Mouse (Mus musculus) embryonic fibroblast, embryonic 13.5 days (primary cell): ENCODE measurements around the gene Lrrc25.

Experiments used
- CTCF ChIP-seq: IDR thresholded peaks from 2 replicates; pipeline ENCODE4 v1.5.1; 2011; ENCODE audit warnings: mild to moderate bottlenecking, control low read depth, low read length, moderate library complexity, borderline replicate concordance; ENCODE audit not compliant: insufficient read depth
- POLR2A ChIP-seq: IDR thresholded peaks from 2 replicates; pipeline ENCODE4 v1.6.1; 2011; ENCODE audit warnings: low read depth, mild to moderate bottlenecking, control low read depth, low read length, moderate library complexity

DNA sequence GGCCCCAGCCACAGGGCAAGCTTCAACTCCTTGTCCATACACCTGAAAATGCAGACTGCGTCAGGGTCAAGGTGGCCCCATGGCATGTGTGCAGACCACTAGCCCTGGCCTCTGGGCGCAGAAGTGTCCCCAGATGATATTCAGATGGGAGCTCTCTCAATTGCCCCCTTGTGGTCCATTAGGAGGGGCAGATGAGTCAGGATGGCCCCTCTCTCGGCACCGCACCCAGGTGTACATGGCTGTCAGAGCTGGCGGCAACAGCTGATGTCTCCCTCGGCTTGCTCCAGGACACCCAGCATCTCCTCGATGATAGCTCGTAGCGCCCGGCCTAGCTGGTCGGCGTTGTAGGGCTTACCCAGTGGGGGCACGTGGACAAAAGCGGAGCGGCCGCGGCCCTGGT is 34.4 kb downstream of the Lrrc25 start:
- TF ChIP-seq POLR2A (no peak), CTCF (no peak)
